Mouse (Mus musculus) CD8-positive naive resting alpha-beta T cell, adult 2 months (primary cell): ENCODE results near the gene Pramef6.
"Not testable (repeated sequence)": the region's sequence is repeated elsewhere in the genome, so short reads cannot be mapped to it uniquely, and the experiment has no call there.

ENCODE experiments used
- DNase-seq, 2 experiments: peaks; one replicate each; pipeline ENCODE4 v3.0.0; 2022; ENCODE audit warnings: low read depth in 2 of 2, low spot score in 2 of 2

Gene Pramef6

GRCm38 (mm10) chr4:143900280-143900679, at the start of gene Pramef6:
TSS of gene Pramef6 (minus strand) at chr4:143900380.
- DNase-seq = not testable (repeated sequence)

- DNase-seq = not testable (repeated sequence)
Observed at GRCm38 (mm10) chr4:143894406-143894805, 5.8 kb downstream of the Pramef6 start.

GRCm38 (mm10) chr4:143882371-143882770, 17.8 kb downstream of the Pramef6 start:
- DNase-seq = not testable (repeated sequence)

- not testable (repeated sequence) for DNase-seq
Observed at GRCm38 (mm10) chr4:143846197-143846596, 54.0 kb downstream of the Pramef6 start, which contains the start of gene Gm13103. TSS of gene Gm13103 (plus strand) at chr4:143846497.
